Mouse (Mus musculus): ENCODE measurements around the gene Slc15a3.

The Slc15a3 gene

GRCm38 (mm10) chr19:10845454-10845853 lies 5.9 kb downstream of the Slc15a3 start:
- Histone ChIP-seq H3K4me3 (replicated peaks; ENCODE audit: low read length) (no peak overlapping the region), H3K9me3 (ENCODE audit: low read length) (no peaks in the 10 kb centered on the region), H3K27me3 (ENCODE audit: insufficient read depth, low read length) (peaks cover 36% of the 10 kb centered on the region), H3K4me1 (replicated peaks; ENCODE audit: low read depth, low read length) (peaks cover 22% of the 10 kb centered on the region), H3K36me3 (ENCODE audit: insufficient read depth, low read length) (no peaks in the 10 kb centered on the region)
- TF ChIP-seq POU5F1 (IDR thresholded peaks at IDR 0.05; ENCODE audit: borderline replicate concordance, low read length) = no peak
- no peak for TF ChIP-seq CTCF (conservative IDR thresholded peaks at IDR 0.05; ENCODE audit: low read length)
- TF ChIP-seq NANOG (IDR thresholded peaks at IDR 0.05; ENCODE audit: borderline replicate concordance, low read length) = no peak

- Histone ChIP-seq H3K27me3 (ENCODE audit: insufficient read depth, low read length) (peaks cover 40% of the 10 kb centered on the region), H3K9me3 (ENCODE audit: low read length) (no peaks in the 10 kb centered on the region), H3K4me3 (replicated peaks; ENCODE audit: low read length) (no peak overlapping the region), H3K36me3 (ENCODE audit: insufficient read depth, low read length) (no peaks in the 10 kb centered on the region), H3K4me1 (replicated peaks; ENCODE audit: low read depth, low read length) (peaks cover 22% of the 10 kb centered on the region)
- no peak for TF ChIP-seq NANOG (IDR thresholded peaks at IDR 0.05; ENCODE audit: borderline replicate concordance, low read length)
- no peak for TF ChIP-seq POU5F1 (IDR thresholded peaks at IDR 0.05; ENCODE audit: borderline replicate concordance, low read length)
- no peak for TF ChIP-seq CTCF (conservative IDR thresholded peaks at IDR 0.05; ENCODE audit: low read length)
Observed at GRCm38 (mm10) chr19:10846150-10846549, 6.6 kb downstream of the Slc15a3 start.

- Histone ChIP-seq H3K36me3 (ENCODE audit: insufficient read depth, low read length) (no peaks in the 10 kb centered on the region), H3K4me1 (replicated peaks; ENCODE audit: low read depth, low read length) (peaks cover 17% of the 10 kb centered on the region), H3K4me3 (replicated peaks; ENCODE audit: low read length) (no peak overlapping the region), H3K9me3 (ENCODE audit: low read length) (no peaks in the 10 kb centered on the region), H3K27me3 (ENCODE audit: insufficient read depth, low read length) (peaks cover 39% of the 10 kb centered on the region)
- no peak for TF ChIP-seq CTCF (conservative IDR thresholded peaks at IDR 0.05; ENCODE audit: low read length)
- TF ChIP-seq NANOG (IDR thresholded peaks at IDR 0.05; ENCODE audit: borderline replicate concordance, low read length) = no peak
- no peak for TF ChIP-seq POU5F1 (IDR thresholded peaks at IDR 0.05; ENCODE audit: borderline replicate concordance, low read length)
Observed at GRCm38 (mm10) chr19:10847311-10848087, 8.0 kb downstream of the Slc15a3 start.

DNA sequence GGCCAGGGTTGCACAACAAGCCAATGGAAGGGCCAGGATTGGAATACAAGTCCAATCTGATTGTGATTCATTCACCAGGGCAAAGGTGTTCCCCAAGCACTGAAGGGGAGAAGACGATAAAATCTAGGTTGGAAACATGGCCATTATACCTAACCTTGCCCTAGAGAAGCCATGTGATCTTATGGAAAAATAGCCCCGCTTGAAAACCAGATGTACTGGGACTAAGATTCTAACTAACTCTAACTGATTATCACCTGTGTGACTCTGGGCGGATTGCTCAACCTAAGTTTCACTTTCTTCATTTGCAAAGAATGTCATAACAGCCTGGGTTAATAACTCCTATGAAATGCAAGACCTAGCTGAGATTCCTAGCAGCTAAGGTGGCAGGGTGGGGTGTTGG lies 15.9 kb downstream of the Slc15a3 start:
- TF ChIP-seq NANOG (IDR thresholded peaks at IDR 0.05; ENCODE audit: borderline replicate concordance, low read length) (no peak), CTCF (conservative IDR thresholded peaks at IDR 0.05; ENCODE audit: low read length) (no peak), POU5F1 (IDR thresholded peaks at IDR 0.05; ENCODE audit: borderline replicate concordance, low read length) (no peak)
- Histone ChIP-seq H3K4me3 (replicated peaks; ENCODE audit: low read length) (no peak overlapping the region), H3K4me1 (replicated peaks; ENCODE audit: low read depth, low read length) (peaks cover 30% of the 10 kb centered on the region), H3K9me3 (ENCODE audit: low read length) (no peaks in the 10 kb centered on the region), H3K27me3 (ENCODE audit: insufficient read depth, low read length) (peaks cover 76% of the 10 kb centered on the region), H3K36me3 (ENCODE audit: insufficient read depth, low read length) (peaks cover 3% of the 10 kb centered on the region)

DNA sequence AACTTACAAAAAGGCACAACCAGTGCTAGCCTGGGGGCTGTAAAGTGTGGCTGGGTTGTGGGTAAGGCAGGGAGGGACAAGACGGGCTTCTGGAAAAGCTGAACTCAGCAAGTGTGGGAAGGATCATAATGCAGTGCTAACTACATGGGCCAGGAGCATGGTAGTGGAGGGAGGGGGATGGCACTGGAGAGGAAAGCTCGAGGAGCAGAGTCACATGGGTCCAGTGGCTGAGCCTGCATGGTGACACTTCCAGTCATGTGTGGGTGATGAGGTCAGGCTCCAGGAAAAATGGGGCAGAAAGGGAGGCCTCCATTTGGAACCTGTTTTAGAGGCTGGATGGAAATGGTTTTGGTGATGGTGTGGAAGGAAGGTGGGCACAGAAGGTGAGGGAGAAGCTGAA lies 17.0 kb downstream of the Slc15a3 start:
- peaks cover 33% of the 10 kb centered on the region for H3K4me1 ChIP-seq (replicated peaks; ENCODE audit: low read depth, low read length)

GRCm38 (mm10) chr19:10860072-10860497 lies 20.6 kb downstream of the Slc15a3 start:
- TF ChIP-seq NANOG (IDR thresholded peaks at IDR 0.05; ENCODE audit: borderline replicate concordance, low read length) (no peak), CTCF (conservative IDR thresholded peaks at IDR 0.05; ENCODE audit: low read length) (peak; percentile 55)
- Histone ChIP-seq H3K4me1 (replicated peaks; ENCODE audit: low read depth, low read length) (peaks cover 33% of the 10 kb centered on the region), H3K9me3 (ENCODE audit: low read length) (no peaks in the 10 kb centered on the region)

More for the DNA sequence above, 17.0 kb downstream of the Slc15a3 start:
- H3K36me3 ChIP-seq (ENCODE audit: insufficient read depth, low read length) = peaks cover 9% of the 10 kb centered on the region
- H3K4me3 ChIP-seq (replicated peaks; ENCODE audit: low read length) = no peak overlapping the region
- peaks cover 70% of the 10 kb centered on the region for H3K27me3 ChIP-seq (ENCODE audit: insufficient read depth, low read length)
- TF ChIP-seq CTCF (conservative IDR thresholded peaks at IDR 0.05; ENCODE audit: low read length) (no peak), NANOG (IDR thresholded peaks at IDR 0.05; ENCODE audit: borderline replicate concordance, low read length) (no peak), POU5F1 (IDR thresholded peaks at IDR 0.05; ENCODE audit: borderline replicate concordance, low read length) (no peak)
- H3K9me3 ChIP-seq (ENCODE audit: low read length) = no peaks in the 10 kb centered on the region

GRCm38 (mm10) chr19:10866351-10866750 lies 26.8 kb downstream of the Slc15a3 start:
- Histone ChIP-seq H3K27me3 (ENCODE audit: insufficient read depth, low read length) (peaks cover 34% of the 10 kb centered on the region), H3K4me3 (replicated peaks; ENCODE audit: low read length) (no peak overlapping the region), H3K9me3 (ENCODE audit: low read length) (no peaks in the 10 kb centered on the region), H3K4me1 (replicated peaks; ENCODE audit: low read depth, low read length) (peaks cover 27% of the 10 kb centered on the region), H3K36me3 (ENCODE audit: insufficient read depth, low read length) (peaks cover 51% of the 10 kb centered on the region)
- TF ChIP-seq NANOG (IDR thresholded peaks at IDR 0.05; ENCODE audit: borderline replicate concordance, low read length) = no peak
- no peak for TF ChIP-seq POU5F1 (IDR thresholded peaks at IDR 0.05; ENCODE audit: borderline replicate concordance, low read length)
- TF ChIP-seq CTCF (conservative IDR thresholded peaks at IDR 0.05; ENCODE audit: low read length) = no peak

More at GRCm38 (mm10) chr19:10860072-10860497, 20.6 kb downstream of the Slc15a3 start:
- peak overlapping the region; percentile 69 for H3K4me3 ChIP-seq (replicated peaks; ENCODE audit: low read length)
- H3K27me3 ChIP-seq (ENCODE audit: insufficient read depth, low read length) = peaks cover 40% of the 10 kb centered on the region
- peaks cover 42% of the 10 kb centered on the region for H3K36me3 ChIP-seq (ENCODE audit: insufficient read depth, low read length)

DNA sequence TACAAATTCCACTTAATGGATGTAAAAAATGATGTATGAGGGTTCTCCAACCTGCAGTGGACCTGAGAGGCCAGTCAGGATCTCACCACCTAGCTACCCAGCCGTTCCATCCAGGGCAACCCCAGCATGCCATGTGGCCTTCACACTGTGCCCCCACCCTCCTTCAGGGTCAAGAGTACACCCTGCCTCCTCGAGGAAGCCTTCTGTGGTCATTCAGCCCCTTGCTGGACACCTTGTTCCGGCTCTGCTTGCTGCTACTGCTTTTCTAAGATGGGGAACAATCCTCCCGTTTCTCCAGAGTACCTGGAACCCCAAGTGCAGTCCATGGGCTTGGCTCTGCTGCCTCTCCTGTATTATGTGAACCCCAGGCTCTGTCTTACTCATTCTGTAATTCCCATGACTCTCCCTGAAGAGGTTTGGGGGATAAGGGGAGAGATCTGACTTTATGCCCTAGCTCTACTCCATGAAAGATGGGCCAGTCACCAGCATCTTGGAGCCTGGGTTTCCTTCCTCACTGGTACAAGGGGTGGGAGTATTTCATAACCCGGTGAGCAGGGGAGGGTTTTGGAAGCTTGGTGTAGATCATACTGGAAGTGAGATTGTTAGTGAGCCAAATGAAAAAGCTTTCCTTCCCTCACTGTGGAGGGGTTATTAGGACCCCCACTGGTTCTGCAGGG lies 28.6 kb downstream of the Slc15a3 start:
- Histone ChIP-seq H3K4me1 (replicated peaks; ENCODE audit: low read depth, low read length) (peaks cover 29% of the 10 kb centered on the region), H3K9me3 (ENCODE audit: low read length) (no peaks in the 10 kb centered on the region), H3K27me3 (ENCODE audit: insufficient read depth, low read length) (peaks cover 34% of the 10 kb centered on the region), H3K36me3 (ENCODE audit: insufficient read depth, low read length) (peaks cover 55% of the 10 kb centered on the region), H3K4me3 (replicated peaks; ENCODE audit: low read length) (peak overlapping the region; percentile 87)
- TF ChIP-seq CTCF (conservative IDR thresholded peaks at IDR 0.05; ENCODE audit: low read length) = no peak
- no peak for TF ChIP-seq POU5F1 (IDR thresholded peaks at IDR 0.05; ENCODE audit: borderline replicate concordance, low read length)
